Mouse (Mus musculus): ENCODE measurements around the gene Cdh11. TPM values are rescaled to one million over a fixed set of nuclear protein-coding genes. Genes with fewer than 3 reads are reported as not detected.

The Cdh11 gene
- 194 and 236 TPM in 2 replicates for polyA plus RNA-seq (2015; fragmentation: Nextera tagmentation; extraction: Ambion mirVana)

- Histone ChIP-seq H3K9ac (peak within 1 kb of the TSS; percentile 100), H3K27me3 (no peaks in the 10 kb centered on the region), H3K27ac (peak within 1 kb of the TSS; percentile 99), H3K36me3 (no peaks in the 10 kb centered on the region), H3K4me2 (peak within 1 kb of the TSS; percentile 79), H3K4me1 (peaks cover 21% of the 10 kb centered on the region), H3K4me3 (peak within 1 kb of the TSS; percentile 92), H3K9me3 (no peaks in the 10 kb centered on the region)
- WGBS = 2% methylated on average over 23 of the region's 23 CpGs
- no peak for ATAC-seq (ENCODE audit: insufficient number of reproducible peaks, insufficient read depth, low FRiP score, low TSS enrichment, low read depth)
Observed at GRCm38 (mm10) chr8:102785592-102786416, at the start of gene Cdh11. Gene Cdh11 (minus strand): TSS chr8:102785642.

- Histone ChIP-seq H3K27me3 (no peaks in the 10 kb centered on the region), H3K4me2 (no peak overlapping the region), H3K27ac (no peak overlapping the region), H3K4me3 (no peak overlapping the region), H3K4me1 (no peaks in the 10 kb centered on the region), H3K9me3 (no peaks in the 10 kb centered on the region), H3K9ac (no peak overlapping the region), H3K36me3 (no peaks in the 10 kb centered on the region)
- WGBS = 84% methylated on average over 5 of the region's 5 CpGs
- ATAC-seq (ENCODE audit: insufficient number of reproducible peaks, insufficient read depth, low FRiP score, low TSS enrichment, low read depth) = no peak
Observed at GRCm38 (mm10) chr8:102813959-102814358, 28.5 kb upstream of the Cdh11 start.

- no peaks in the 10 kb centered on the region for H3K27me3 ChIP-seq
- WGBS = 25% methylated on average over 4 of the region's 4 CpGs
- H3K36me3 ChIP-seq = no peaks in the 10 kb centered on the region
- no peak overlapping the region for H3K27ac ChIP-seq
- peaks cover 20% of the 10 kb centered on the region for H3K4me1 ChIP-seq
- no peak overlapping the region for H3K4me3 ChIP-seq
- no peak for ATAC-seq (ENCODE audit: insufficient number of reproducible peaks, insufficient read depth, low FRiP score, low TSS enrichment, low read depth)
- no peak overlapping the region for H3K9ac ChIP-seq
- H3K4me2 ChIP-seq = no peak overlapping the region
- no peaks in the 10 kb centered on the region for H3K9me3 ChIP-seq
Observed at GRCm38 (mm10) chr8:102790303-102790702, 4.9 kb upstream of the Cdh11 start.

- Histone ChIP-seq H3K27me3 (no peaks in the 10 kb centered on the region), H3K27ac (peak overlapping the region; percentile 99), H3K9me3 (no peaks in the 10 kb centered on the region), H3K4me1 (peaks cover 21% of the 10 kb centered on the region), H3K4me2 (peak overlapping the region; percentile 79), H3K9ac (peak overlapping the region; percentile 100), H3K4me3 (peak overlapping the region; percentile 92), H3K36me3 (no peaks in the 10 kb centered on the region)
- ATAC-seq (ENCODE audit: insufficient number of reproducible peaks, insufficient read depth, low FRiP score, low TSS enrichment, low read depth) = no peak
- 2% methylated on average over 30 of the region's 31 CpGs for WGBS
Observed at GRCm38 (mm10) chr8:102786467-102787360, 1.3 kb upstream of the Cdh11 start.

GRCm38 (mm10) chr8:102784835-102785455, 497 bp downstream of the Cdh11 start:
- Histone ChIP-seq H3K9me3 (no peaks in the 10 kb centered on the region), H3K27ac (peak overlapping the region; percentile 99), H3K4me3 (peak overlapping the region; percentile 92), H3K36me3 (no peaks in the 10 kb centered on the region), H3K27me3 (no peaks in the 10 kb centered on the region), H3K4me2 (peak overlapping the region; percentile 79), H3K9ac (peak overlapping the region; percentile 100), H3K4me1 (peaks cover 21% of the 10 kb centered on the region)
- peak; percentile 82 for ATAC-seq (ENCODE audit: insufficient number of reproducible peaks, insufficient read depth, low FRiP score, low TSS enrichment, low read depth)
- WGBS = under 1% methylated on average over 53 of the region's 55 CpGs

GRCm38 (mm10) chr8:102783821-102784591, 1.4 kb downstream of the Cdh11 start:
- Histone ChIP-seq H3K36me3 (0 out of 2 replicates have a peak, but pooled peaks cover 1% of the 10 kb centered on the region), H3K9ac (peak overlapping the region; percentile 100), H3K9me3 (no peaks in the 10 kb centered on the region), H3K27ac (peak overlapping the region; percentile 99), H3K4me3 (peak overlapping the region; percentile 92), H3K4me2 (peak overlapping the region; percentile 79), H3K27me3 (no peaks in the 10 kb centered on the region), H3K4me1 (peaks cover 31% of the 10 kb centered on the region)
- 0% methylated on average over 41 of the region's 42 CpGs for WGBS
- no peak for ATAC-seq (ENCODE audit: insufficient number of reproducible peaks, insufficient read depth, low FRiP score, low TSS enrichment, low read depth)

- no peaks in the 10 kb centered on the region for H3K9me3 ChIP-seq
- peaks cover 12% of the 10 kb centered on the region for H3K36me3 ChIP-seq
- no peaks in the 10 kb centered on the region for H3K27me3 ChIP-seq
- peak overlapping the region; percentile 92 for H3K4me3 ChIP-seq
- peaks cover 42% of the 10 kb centered on the region for H3K4me1 ChIP-seq
- peak overlapping the region; percentile 100 for H3K9ac ChIP-seq
- peak overlapping the region; percentile 79 for H3K4me2 ChIP-seq
- no peak for ATAC-seq (ENCODE audit: insufficient number of reproducible peaks, insufficient read depth, low FRiP score, low TSS enrichment, low read depth)
- peak overlapping the region; percentile 99 for H3K27ac ChIP-seq
- WGBS = 4% methylated on average over 11 of the region's 11 CpGs
Observed at GRCm38 (mm10) chr8:102782707-102783489, 2.5 kb downstream of the Cdh11 start.

GRCm38 (mm10) chr8:102780899-102781298, 4.5 kb downstream of the Cdh11 start:
- Histone ChIP-seq H3K9ac (peak overlapping the region; percentile 73), H3K4me2 (peak overlapping the region; percentile 79), H3K36me3 (peaks cover 31% of the 10 kb centered on the region), H3K27me3 (no peaks in the 10 kb centered on the region), H3K4me3 (peak overlapping the region; percentile 92), H3K4me1 (peaks cover 48% of the 10 kb centered on the region), H3K27ac (peak overlapping the region; percentile 55; the same call in 1 of the 2 replicates), H3K9me3 (no peaks in the 10 kb centered on the region)
- ATAC-seq (ENCODE audit: insufficient number of reproducible peaks, insufficient read depth, low FRiP score, low TSS enrichment, low read depth) = no peak
- 0% methylated on average over 12 of the region's 12 CpGs for WGBS

- H3K36me3 ChIP-seq = peaks cover 64% of the 10 kb centered on the region
- ATAC-seq (ENCODE audit: insufficient number of reproducible peaks, insufficient read depth, low FRiP score, low TSS enrichment, low read depth) = no peak
- no peak overlapping the region for H3K27ac ChIP-seq
- no peaks in the 10 kb centered on the region for H3K27me3 ChIP-seq
- no peaks in the 10 kb centered on the region for H3K9me3 ChIP-seq
- no peak overlapping the region for H3K4me3 ChIP-seq
- 82% methylated on average over 1 of the region's 1 CpGs for WGBS
- no peak overlapping the region for H3K9ac ChIP-seq
- no peak overlapping the region for H3K4me2 ChIP-seq
- peaks cover 61% of the 10 kb centered on the region for H3K4me1 ChIP-seq
Observed at GRCm38 (mm10) chr8:102774594-102774993, 10.8 kb downstream of the Cdh11 start.

GRCm38 (mm10) chr8:102771456-102771855, 14.0 kb downstream of the Cdh11 start:
- Histone ChIP-seq H3K9ac (no peak overlapping the region), H3K36me3 (peaks cover 43% of the 10 kb centered on the region), H3K4me2 (no peak overlapping the region), H3K4me3 (no peak overlapping the region), H3K27ac (no peak overlapping the region), H3K4me1 (peaks cover 48% of the 10 kb centered on the region), H3K27me3 (no peaks in the 10 kb centered on the region), H3K9me3 (no peaks in the 10 kb centered on the region)
- 80% methylated on average over 2 of the region's 2 CpGs for WGBS
- no peak for ATAC-seq (ENCODE audit: insufficient number of reproducible peaks, insufficient read depth, low FRiP score, low TSS enrichment, low read depth)
